Mouse (Mus musculus) liver, embryonic 14.5 days (tissue): ENCODE results near the gene Slit2. TPM values are rescaled to one million over a fixed set of nuclear protein-coding genes. Genes with fewer than 3 reads are reported as not detected.

ENCODE experiments used
- ATAC-seq: fragments of 200-750 bp; cut with Nextera tagmentation; 2 replicates; pipeline ENCODE4 v1.8.0; 2017; ENCODE audit warnings: moderate number of reproducible peaks, mild to moderate bottlenecking, moderate library complexity; ENCODE audit not compliant: insufficient read depth
- DNase-seq, 3 experiments: peaks; one replicate each; pipeline ENCODE4 v3.0.0-alpha.2; 2012 to 2013; ENCODE audit warnings: low read depth in 3 of 3, low spot score in 3 of 3
- H3K27ac ChIP-seq: fragments of 300-500 bp; sonication (generic); 2 replicates; pipeline ENCODE4 v1.5.1; 2014; ENCODE audit warnings: moderate library complexity, mild to moderate bottlenecking, control low read depth, inconsistent platforms
- H3K27me3 ChIP-seq: fragments of 300-500 bp; sonication (generic); 2 replicates; pipeline ENCODE4 v1.6.1; 2014; ENCODE audit warnings: mild to moderate bottlenecking, low read length, moderate library complexity; ENCODE audit not compliant: control insufficient read depth, insufficient read depth
- H3K36me3 ChIP-seq: fragments of 300-500 bp; sonication (generic); replicated peaks from 2 replicates; pipeline ENCODE4 v1.6.1; 2014; ENCODE audit warnings: low read depth; ENCODE audit not compliant: control insufficient read depth, insufficient read depth
- H3K4me1 ChIP-seq, 2 experiments: fragments of 200-500 bp in 1 of 2; fragments of 300-500 bp in 1 of 2; sonication (generic) in 1 of 2; replicated peaks; 2 replicates each; pipeline ENCODE4 v1.6.1; 2012 to 2014; ENCODE audit warnings: antibody characterized with exemption in 1 of 2, inconsistent platforms in 1 of 2, low read length in 1 of 2; ENCODE audit not compliant: control insufficient read depth in 2 of 2, insufficient read depth in 2 of 2
- H3K4me2 ChIP-seq: fragments of 300-500 bp; sonication (generic); 2 replicates; pipeline ENCODE4 v1.6.1; 2014; ENCODE audit warnings: low read depth, mild to moderate bottlenecking, control low read depth, moderate library complexity
- H3K4me3 ChIP-seq, 2 experiments: fragments of 200-500 bp in 1 of 2; fragments of 300-500 bp in 1 of 2; sonication (generic) in 1 of 2; 2 replicates each; pipeline ENCODE4 v1.5.1; 2012 to 2014; ENCODE audit warnings: low read depth in 2 of 2, low read length in 2 of 2, mild to moderate bottlenecking in 2 of 2, control low read depth in 1 of 2, inconsistent platforms in 1 of 2, moderate library complexity in 1 of 2; ENCODE audit not compliant: insufficient read depth in 1 of 2
- H3K9ac ChIP-seq: fragments of 300-500 bp; sonication (generic); replicated peaks from 2 replicates; pipeline ENCODE4 v1.6.1; 2014; ENCODE audit warnings: mild to moderate bottlenecking, control low read depth, moderate library complexity
- H3K9me3 ChIP-seq: fragments of 300-500 bp; sonication (generic); 2 replicates; pipeline ENCODE4 v1.6.1; 2016; ENCODE audit warnings: low read length, mixed read lengths; ENCODE audit not compliant: control insufficient read depth
- CTCF ChIP-seq: IDR thresholded peaks from 2 replicates; pipeline ENCODE4 v1.5.1; 2016; ENCODE audit warnings: antibody characterized with exemption, low read depth, control low read depth
- EP300 ChIP-seq: IDR thresholded peaks from 2 replicates; pipeline ENCODE4 v1.6.1; 2016; ENCODE audit warnings: antibody characterized with exemption, low read depth
- WGBS: fragments of 180-500 bp; shearing (Covaris S2); extraction: QIAGEN DNeasy Blood & Tissue Kit; methylation state at CpG from one replicate; pipeline ENCODE4 v1.1.7; 2014; ENCODE audit not compliant: insufficient replicate concordance; 5-methylcytosine and 5-hydroxymethylcytosine counted together
- polyA plus RNA-seq, 2 experiments: library from polyadenylated mRNA; depleted of rRNA in 1 of 2; stranded (reverse) in 1 of 2; unstranded in 1 of 2; fragments of >200 nt; fragmentation: Nextera tagmentation in 1 of 2; extraction: Ambion mirVana in 1 of 2; gene quantifications; 2 replicates each; pipeline versions ENCODE4 v1.2.1 to v1.2.3; 2012 to 2014

Gene Slit2
- polyA plus RNA-seq, 2 experiments, result 0.28 to 0.32 TPM

DNA sequence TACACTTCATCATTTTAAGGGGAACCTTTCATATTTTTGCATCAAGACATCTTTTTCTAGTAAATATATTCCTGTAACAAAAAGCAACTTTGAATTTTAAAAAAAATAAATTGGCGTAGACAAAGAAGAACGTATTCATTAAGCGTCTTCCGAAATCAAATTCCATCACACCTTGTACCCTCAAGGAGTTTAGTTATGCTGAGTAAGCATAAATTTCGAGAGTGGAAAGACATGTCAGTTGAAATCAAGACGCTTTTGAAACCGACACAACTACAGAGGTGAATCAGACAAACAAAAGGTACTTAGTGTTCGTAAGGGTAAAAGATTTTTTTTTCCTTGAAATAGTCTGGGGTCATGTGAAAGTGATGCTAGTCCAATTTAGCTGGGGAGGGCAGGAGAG, 201.4 kb downstream of the Slit2 start:
- TF ChIP-seq EP300 (no peak), CTCF (no peak)
- ATAC-seq, result no peak
- 72% methylated on average over 8 of the region's 8 CpGs for WGBS

DNA sequence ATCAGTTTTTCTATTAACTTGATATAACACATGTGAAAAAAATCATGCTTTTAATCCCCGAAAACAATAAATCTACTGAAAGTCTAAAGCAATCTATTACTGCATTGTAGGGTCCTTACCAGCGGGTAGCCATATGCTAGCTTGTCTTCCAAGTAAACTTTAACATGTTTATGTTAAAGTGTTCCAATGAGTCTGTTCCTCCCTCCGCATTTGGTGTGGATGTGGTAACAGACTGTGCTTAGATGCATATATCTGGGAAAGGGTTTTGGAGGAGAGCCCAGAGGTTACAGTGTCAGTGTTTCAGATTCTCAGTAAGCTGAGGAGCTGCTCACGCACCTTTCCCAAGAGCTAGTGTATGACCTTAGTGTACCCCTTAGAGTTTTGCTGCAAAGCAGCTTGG, 204.9 kb downstream of the Slit2 start:
- Histone ChIP-seq H3K9me3 (no peaks in the 10 kb centered on the region), H3K4me3 (no peak overlapping the region), H3K27me3 (no peaks in the 10 kb centered on the region), H3K4me1 (no peaks in the 10 kb centered on the region), H3K4me2 (no peak overlapping the region), H3K36me3 (no peaks in the 10 kb centered on the region), H3K9ac (no peak overlapping the region), H3K27ac (no peak overlapping the region)
- WGBS, result 63% methylated on average over 4 of the region's 4 CpGs
- no peak for DNase-seq
- TF ChIP-seq CTCF (no peak), EP300 (no peak)
- no peak for ATAC-seq

More for the DNA sequence above, 201.4 kb downstream of the Slit2 start:
- H3K27me3 ChIP-seq, result no peaks in the 10 kb centered on the region
- H3K4me3 ChIP-seq, result no peak overlapping the region
- no peaks in the 10 kb centered on the region for H3K36me3 ChIP-seq
- H3K4me1 ChIP-seq, result no peaks in the 10 kb centered on the region
- DNase-seq, result no peak
- H3K27ac ChIP-seq, result no peak overlapping the region
- no peak overlapping the region for H3K9ac ChIP-seq
- H3K4me2 ChIP-seq, result no peak overlapping the region
- H3K9me3 ChIP-seq, result no peaks in the 10 kb centered on the region

DNA sequence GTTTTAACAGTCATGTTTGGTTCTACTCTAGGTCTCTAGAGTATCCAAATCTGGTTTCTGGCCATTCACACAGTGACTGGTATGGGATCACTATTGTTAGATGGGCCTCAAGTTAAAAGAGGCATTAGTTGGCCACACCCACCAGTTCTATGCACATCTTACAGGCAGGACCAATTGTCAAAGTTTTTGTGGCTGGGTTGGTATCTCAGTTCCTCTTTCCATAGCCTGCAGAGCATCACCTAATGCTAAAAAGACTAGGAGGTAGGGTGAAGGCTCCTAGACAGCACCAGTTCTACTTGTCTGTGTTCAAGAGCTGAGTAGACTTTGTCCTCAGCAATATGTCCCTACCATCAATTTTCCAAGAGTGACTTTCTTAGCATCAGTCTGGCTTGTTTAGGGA, 216.4 kb downstream of the Slit2 start:
- no peak overlapping the region for H3K27ac ChIP-seq
- no peaks in the 10 kb centered on the region for H3K27me3 ChIP-seq
- H3K9me3 ChIP-seq, result no peaks in the 10 kb centered on the region
- H3K36me3 ChIP-seq, result no peaks in the 10 kb centered on the region
- no peak overlapping the region for H3K4me2 ChIP-seq
- no peak overlapping the region for H3K9ac ChIP-seq
- DNase-seq (no peak), ATAC-seq (no peak)
- H3K4me1 ChIP-seq, result no peaks in the 10 kb centered on the region
- TF ChIP-seq EP300, result no peak
- no peak for TF ChIP-seq CTCF
- no peak overlapping the region for H3K4me3 ChIP-seq

DNA sequence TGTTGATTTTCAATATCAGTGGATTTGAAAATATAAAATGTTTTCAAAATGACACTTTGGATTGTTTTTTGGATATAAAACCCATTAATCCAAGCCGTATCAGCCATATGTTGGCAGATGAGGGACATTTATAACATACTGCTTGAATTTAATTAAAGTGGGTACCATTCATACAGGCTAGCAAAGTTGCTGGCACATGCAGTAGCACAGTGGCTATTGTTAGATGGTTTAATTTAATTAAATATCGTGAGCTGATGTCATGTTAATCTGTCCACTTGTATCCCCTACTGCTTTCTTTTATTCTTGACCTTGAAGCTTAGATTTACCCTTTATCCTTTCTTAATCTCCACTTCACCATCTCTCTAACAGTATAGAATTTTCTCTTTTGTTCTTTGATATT, 232.3 kb downstream of the Slit2 start:
- DNase-seq, result no peak
- TF ChIP-seq CTCF, result no peak
- no peak for TF ChIP-seq EP300
- WGBS, result 65% methylated on average over 2 of the region's 2 CpGs
- Histone ChIP-seq H3K9me3 (no peaks in the 10 kb centered on the region), H3K4me1 (no peaks in the 10 kb centered on the region), H3K9ac (no peak overlapping the region), H3K36me3 (no peaks in the 10 kb centered on the region), H3K27me3 (no peaks in the 10 kb centered on the region), H3K4me3 (no peak overlapping the region), H3K27ac (no peak overlapping the region), H3K4me2 (no peak overlapping the region)
- no peak for ATAC-seq

DNA sequence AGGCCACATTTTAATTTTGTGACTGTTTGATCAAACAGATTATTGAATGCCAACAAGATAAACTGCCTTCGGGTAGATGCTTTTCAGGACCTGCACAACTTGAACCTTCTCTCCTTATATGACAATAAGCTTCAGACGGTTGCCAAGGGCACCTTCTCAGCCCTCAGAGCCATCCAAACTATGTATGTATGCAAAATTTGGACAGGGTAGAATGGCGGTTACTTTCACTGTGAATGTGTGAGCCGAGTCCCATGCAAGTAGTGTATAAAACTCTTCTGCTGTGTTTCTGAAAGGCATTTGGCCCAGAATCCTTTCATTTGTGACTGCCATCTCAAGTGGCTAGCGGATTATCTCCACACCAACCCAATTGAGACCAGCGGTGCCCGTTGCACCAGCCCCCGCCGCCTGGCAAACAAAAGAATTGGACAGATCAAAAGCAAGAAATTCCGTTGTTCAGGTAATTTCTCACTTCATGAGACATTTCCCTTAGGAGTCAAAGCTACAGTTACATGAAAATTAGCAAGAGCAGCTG, 236.8 kb downstream of the Slit2 start:
- no peak for TF ChIP-seq CTCF
- no peak for TF ChIP-seq EP300
- Histone ChIP-seq H3K4me3 (no peak overlapping the region), H3K4me1 (no peaks in the 10 kb centered on the region), H3K9ac (no peak overlapping the region), H3K27me3 (no peaks in the 10 kb centered on the region), H3K27ac (no peak overlapping the region), H3K36me3 (no peaks in the 10 kb centered on the region), H3K9me3 (no peaks in the 10 kb centered on the region), H3K4me2 (no peak overlapping the region)
- ATAC-seq (no peak), DNase-seq (no peak)
- 66% methylated on average over 10 of the region's 10 CpGs for WGBS
